Mouse (Mus musculus) cerebellum, adult 9-11 months (tissue): ENCODE measurements around the gene Prtn3.

ENCODE experiments used
- DNase-seq: peaks from one replicate; pipeline ENCODE4 v3.0.0; 2022

Gene Prtn3

GRCm38 (mm10) chr10:79855558-79856184, 18.6 kb upstream of the Prtn3 start:
- DNase-seq, result peak; percentile 79

DNA sequence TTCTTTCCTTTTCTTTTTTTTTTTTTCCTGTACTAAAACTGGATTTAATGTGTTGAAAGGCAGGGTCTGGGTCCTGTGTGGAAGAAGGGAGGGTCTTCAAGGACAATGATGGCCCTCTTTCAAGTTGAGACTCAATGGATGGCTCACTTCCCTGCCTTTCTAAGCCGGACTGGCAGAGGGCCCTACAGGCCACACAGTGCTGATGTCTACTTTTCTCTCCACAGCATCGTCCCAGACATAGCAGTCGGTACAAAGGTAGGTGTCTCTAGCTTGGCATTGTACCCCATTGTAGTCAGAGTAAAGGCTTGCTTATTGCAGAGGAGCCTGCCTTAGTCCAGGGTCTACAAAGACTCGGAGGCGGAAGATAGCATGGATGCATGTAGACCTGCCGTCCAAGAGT, 18.0 kb upstream of the Prtn3 start:
- DNase-seq, result peak; percentile 57

- peak; percentile 31 for DNase-seq
These were observed 17.4 kb upstream of the Prtn3 start for GRCm38 (mm10) chr10:79856704-79857451.

GRCm38 (mm10) chr10:79857452-79857811, 16.8 kb upstream of the Prtn3 start:
- peak; percentile 72 for DNase-seq

DNA sequence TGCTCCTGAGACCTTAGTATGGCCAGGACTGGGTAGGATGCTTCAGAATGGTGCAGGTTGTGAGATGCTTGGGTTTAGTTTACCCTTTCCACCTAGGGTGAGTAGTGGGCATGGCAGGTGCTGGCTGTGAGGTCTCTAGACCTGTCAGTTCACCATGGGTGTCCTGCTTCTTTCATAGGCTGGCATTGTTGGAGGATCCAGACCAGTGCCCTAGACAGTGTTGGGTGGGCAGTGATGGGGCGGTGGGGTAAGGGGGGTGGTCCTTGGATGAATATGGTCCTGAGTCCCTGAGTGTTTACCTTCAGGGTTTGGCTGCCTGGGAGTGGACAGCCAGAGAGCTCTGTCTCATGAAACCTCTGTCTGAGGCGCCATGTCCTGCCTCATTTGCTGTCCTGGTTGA, 16.4 kb upstream of the Prtn3 start:
- DNase-seq, result no peak

GRCm38 (mm10) chr10:79858416-79859074, 15.7 kb upstream of the Prtn3 start:
- DNase-seq, result peak; percentile 78

DNA sequence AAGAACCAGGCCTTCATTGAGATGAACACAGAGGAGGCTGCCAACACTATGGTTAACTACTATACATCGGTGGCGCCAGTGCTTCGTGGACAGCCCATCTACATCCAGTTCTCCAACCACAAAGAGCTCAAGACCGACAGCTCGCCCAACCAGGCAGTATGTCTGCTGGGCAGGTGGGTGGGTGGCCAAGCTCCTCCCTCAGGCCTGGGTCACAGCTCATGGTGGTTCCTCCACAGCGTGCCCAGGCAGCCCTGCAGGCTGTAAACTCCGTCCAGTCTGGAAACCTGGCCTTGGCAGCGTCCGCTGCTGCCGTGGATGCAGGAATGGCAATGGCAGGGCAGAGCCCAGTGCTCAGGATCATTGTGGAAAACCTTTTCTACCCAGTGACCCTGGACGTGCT, 15.2 kb upstream of the Prtn3 start:
- peak; percentile 47 for DNase-seq

- DNase-seq, result peak; percentile 46
These were observed 14.0 kb upstream of the Prtn3 start for GRCm38 (mm10) chr10:79860079-79860911.

GRCm38 (mm10) chr10:79861230-79862048, 12.8 kb upstream of the Prtn3 start:
- peak; percentile 84 for DNase-seq

DNA sequence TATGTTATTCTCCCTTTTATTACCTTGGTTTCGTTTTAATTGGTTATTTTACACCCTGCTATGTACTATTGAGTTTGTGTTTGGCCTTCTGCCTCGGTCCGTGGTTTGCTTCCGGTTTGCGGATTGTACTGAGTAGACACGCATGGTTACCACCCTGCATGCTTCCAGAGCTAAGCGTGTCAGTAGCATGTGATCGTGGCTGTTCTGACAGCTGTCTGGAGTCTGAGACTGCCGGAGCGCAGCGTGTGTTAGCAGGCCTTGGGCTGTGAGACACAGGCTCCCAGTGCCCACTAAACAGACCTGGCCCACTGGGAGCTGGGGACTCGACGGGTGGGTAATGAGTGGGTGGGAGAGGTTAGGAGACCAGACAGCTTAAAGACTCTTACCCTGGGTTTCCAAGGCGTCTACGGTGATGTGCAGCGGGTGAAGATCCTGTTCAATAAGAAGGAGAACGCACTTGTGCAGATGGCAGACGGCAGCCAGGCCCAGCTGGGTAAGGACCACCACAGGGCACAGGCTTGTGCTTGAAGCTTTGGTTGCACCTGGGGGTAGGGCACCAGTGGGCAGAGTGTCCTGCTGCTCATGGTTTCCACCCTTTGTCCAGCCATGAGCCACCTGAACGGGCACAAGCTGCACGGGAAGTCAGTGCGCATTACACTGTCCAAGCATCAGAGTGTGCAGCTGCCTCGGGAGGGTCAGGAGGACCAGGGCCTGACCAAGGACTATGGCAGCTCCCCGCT, 12.1 kb upstream of the Prtn3 start:
- peak; percentile 34 for DNase-seq

DNA sequence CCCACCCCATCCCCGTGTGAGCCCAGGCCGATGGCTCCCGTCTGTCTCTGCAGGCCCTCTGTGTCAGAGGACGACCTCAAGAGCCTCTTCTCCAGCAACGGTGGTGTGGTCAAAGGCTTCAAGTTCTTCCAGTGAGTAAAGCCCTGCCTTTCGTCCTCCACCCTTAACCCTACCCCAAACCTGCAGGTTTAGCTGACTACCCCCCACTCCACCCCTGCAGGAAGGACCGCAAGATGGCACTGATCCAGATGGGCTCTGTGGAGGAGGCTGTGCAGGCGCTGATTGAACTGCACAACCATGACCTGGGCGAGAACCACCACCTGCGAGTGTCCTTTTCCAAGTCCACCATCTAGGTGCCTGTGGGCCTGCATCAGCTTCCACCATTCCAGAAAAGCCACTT, 11.4 kb upstream of the Prtn3 start:
- DNase-seq, result peak; percentile 54

- DNase-seq, result peak; percentile 45
These were observed 9.7 kb upstream of the Prtn3 start for GRCm38 (mm10) chr10:79864351-79865188.

- DNase-seq, result peak; percentile 56
These were observed 9.1 kb upstream of the Prtn3 start for GRCm38 (mm10) chr10:79865189-79865601.

GRCm38 (mm10) chr10:79865801-79866295, 8.4 kb upstream of the Prtn3 start:
- DNase-seq, result no peak

- peak; percentile 50 for DNase-seq
These were observed 7.7 kb upstream of the Prtn3 start for GRCm38 (mm10) chr10:79866601-79867000.

- DNase-seq, result no peak
These were observed 2.4 kb upstream of the Prtn3 start for GRCm38 (mm10) chr10:79871845-79872244.

- DNase-seq, result peak; percentile 43
These were observed 1.4 kb upstream of the Prtn3 start for GRCm38 (mm10) chr10:79872862-79873261.

GRCm38 (mm10) chr10:79873313-79873712, 963 bp upstream of the Prtn3 start:
- DNase-seq, result no peak

DNA sequence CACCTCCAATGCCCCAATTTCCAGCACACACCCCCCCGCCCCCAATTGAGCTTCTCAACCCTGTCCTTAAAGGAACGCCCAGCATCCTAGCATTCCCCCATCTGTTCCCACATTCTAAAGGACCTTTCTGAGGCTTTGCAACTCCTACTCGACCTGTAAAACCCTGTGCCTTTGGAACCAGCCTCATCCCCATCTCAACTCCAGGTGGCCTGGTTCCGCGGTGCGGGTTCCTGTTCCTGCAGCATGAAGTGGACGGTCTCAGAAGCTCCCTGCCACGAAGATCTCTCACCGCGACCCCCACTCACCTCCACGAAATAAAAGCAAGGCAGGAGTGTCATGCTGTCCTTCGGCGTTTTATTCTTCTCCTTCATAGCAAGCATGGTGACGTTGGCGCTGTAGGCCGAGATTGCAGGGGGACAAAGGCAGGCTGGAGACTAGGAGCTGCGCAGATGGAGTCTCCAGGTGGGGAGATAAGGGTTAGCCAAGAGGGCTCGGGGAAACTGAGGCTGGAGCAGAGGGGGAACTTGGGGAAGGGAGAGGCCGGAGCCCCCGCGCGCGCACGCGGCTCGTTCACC, 474 bp upstream of the Prtn3 start:
- peak; percentile 53 for DNase-seq

DNA sequence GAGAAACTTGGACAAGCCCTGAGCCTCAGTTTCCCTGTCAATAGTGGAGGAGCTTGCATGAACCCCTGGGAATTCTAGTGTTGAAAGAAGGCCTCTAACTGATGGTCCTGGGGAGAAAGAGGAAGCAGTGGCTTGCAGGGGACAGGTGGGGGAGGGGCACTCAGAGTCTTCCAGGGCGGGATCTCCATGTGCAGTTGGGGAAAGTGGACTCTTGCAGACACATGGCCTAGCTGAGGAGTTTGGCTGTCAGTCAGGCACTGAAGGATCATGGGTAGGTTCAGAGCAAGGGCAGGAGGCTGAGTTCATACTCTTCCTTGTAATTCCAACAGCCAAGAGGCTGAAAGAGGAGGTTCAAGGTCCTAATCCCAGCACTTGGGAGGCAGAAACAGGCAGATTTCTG, 2.9 kb downstream of the Prtn3 start:
- DNase-seq, result no peak
